Mouse (Mus musculus) MEL (cell line): ENCODE data around the gene Abhd15. TPM values are rescaled to one million over a fixed set of nuclear protein-coding genes. Genes with fewer than 3 reads are reported as not detected.
"Not testable (repeated sequence)": the region's sequence is repeated elsewhere in the genome, so short reads cannot be mapped to it uniquely, and the experiment has no call there.

Source experiments
- DNase-seq: peaks from one replicate; pipeline ENCODE4 v3.0.0; 2011; ENCODE audit warnings: low read depth, low spot score
- H3K27ac ChIP-seq: 2 replicates; pipeline ENCODE4 v1.5.1; 2012; ENCODE audit warnings: low read depth, mild to moderate bottlenecking, control low read depth, low read length, moderate library complexity; ENCODE audit not compliant: control insufficient read depth
- H3K27me3 ChIP-seq, 2 experiments: fragments of 150-350 bp in 1 of 2; sonication (generic) in 1 of 2; 2 replicates each; pipeline ENCODE4 v1.6.1; 2012; ENCODE audit warnings: low read length in 2 of 2, mild to moderate bottlenecking in 2 of 2, improper control_type of control experiment in 1 of 2, moderate library complexity in 1 of 2; ENCODE audit not compliant: insufficient read depth in 2 of 2, control insufficient read depth in 1 of 2
- H3K36me3 ChIP-seq, 2 experiments: 2 replicates each; pipeline ENCODE4 v1.6.1; 2012 to 2014; ENCODE audit warnings: low read length in 2 of 2, improper control_type of control experiment in 1 of 2, inconsistent platforms in 1 of 2, mild to moderate bottlenecking in 1 of 2; ENCODE audit not compliant: insufficient read depth in 2 of 2, control insufficient read depth in 1 of 2
- H3K4me1 ChIP-seq, 2 experiments: fragments of 150-350 bp in 1 of 2; sonication (generic) in 1 of 2; 2 replicates each; pipeline ENCODE4 v1.6.1; 2012; ENCODE audit warnings: low read length in 2 of 2, improper control_type of control experiment in 1 of 2, mild to moderate bottlenecking in 1 of 2; ENCODE audit not compliant: insufficient read depth in 2 of 2, control insufficient read depth in 1 of 2
- H3K4me3 ChIP-seq, 2 experiments: fragments of 150-350 bp in 1 of 2; sonication (generic) in 1 of 2; 2 replicates each; pipeline ENCODE4 v1.5.1; 2012; ENCODE audit warnings: low read depth in 2 of 2, low read length in 2 of 2, mild to moderate bottlenecking in 2 of 2, moderate library complexity in 2 of 2, control low read depth in 1 of 2, improper control_type of control experiment in 1 of 2; ENCODE audit not compliant: control insufficient read depth in 1 of 2, insufficient read depth in 1 of 2
- H3K79me2 ChIP-seq: 2 replicates; pipeline ENCODE4 v1.6.1; 2012; ENCODE audit warnings: mild to moderate bottlenecking, low read length, moderate library complexity; ENCODE audit not compliant: control insufficient read depth, poor library complexity, insufficient read depth
- H3K9ac ChIP-seq: 2 replicates; pipeline ENCODE4 v1.6.1; 2012; ENCODE audit warnings: low read depth, mild to moderate bottlenecking, control low read depth, low read length, moderate library complexity; ENCODE audit not compliant: control insufficient read depth, poor library complexity, severe bottlenecking
- H3K9me3 ChIP-seq: fragments of 150-350 bp; sonication (generic); replicated peaks from 2 replicates; pipeline ENCODE4 v1.6.1; 2012; ENCODE audit warnings: mild to moderate bottlenecking, low read length, improper control_type of control experiment, moderate library complexity; ENCODE audit not compliant: insufficient read depth
- CTCF ChIP-seq, 3 experiments: IDR thresholded peaks in 2 of 3; conservative IDR thresholded peaks in 1 of 3; 2 replicates each; pipeline ENCODE4 v1.5.1; 2011 to 2012; ENCODE audit warnings: low read length in 3 of 3, low read depth in 2 of 3, mild to moderate bottlenecking in 2 of 3, improper control_type of control experiment in 1 of 3, inconsistent platforms in 1 of 3, mixed read lengths in 1 of 3, moderate library complexity in 1 of 3; ENCODE audit not compliant: control insufficient read depth in 1 of 3, insufficient read depth in 1 of 3, poor library complexity in 1 of 3, severe bottlenecking in 1 of 3
- E2F4 ChIP-seq: IDR thresholded peaks from 2 replicates; pipeline ENCODE4 v1.6.1; 2011; ENCODE audit warnings: low read depth, low read length, improper control_type of control experiment, borderline replicate concordance
- EP300 ChIP-seq, 2 experiments: IDR thresholded peaks; 2 replicates each; pipeline ENCODE4 v1.6.1; 2011; ENCODE audit warnings: improper control_type of control experiment in 2 of 2, low read length in 2 of 2, low read depth in 1 of 2, mild to moderate bottlenecking in 1 of 2
- ETS1 ChIP-seq: IDR thresholded peaks from 2 replicates; pipeline ENCODE4 v1.6.1; 2012; ENCODE audit warnings: low read depth, mild to moderate bottlenecking, inconsistent platforms, low read length, improper control_type of control experiment, moderate library complexity
- GABPA ChIP-seq: IDR thresholded peaks from 2 replicates; pipeline ENCODE4 v1.6.1; 2012; ENCODE audit warnings: low read depth, mild to moderate bottlenecking, inconsistent platforms, low read length, improper control_type of control experiment, moderate library complexity
- GATA1 ChIP-seq: IDR thresholded peaks from 2 replicates; pipeline ENCODE4 v1.6.1; 2011; ENCODE audit warnings: low read depth, low read length, improper control_type of control experiment
- HCFC1 ChIP-seq: IDR thresholded peaks from 2 replicates; pipeline ENCODE4 v1.6.1; 2012; ENCODE audit warnings: low read depth, mild to moderate bottlenecking, inconsistent platforms, low read length, improper control_type of control experiment, moderate library complexity
- JUND ChIP-seq: IDR thresholded peaks from 2 replicates; pipeline ENCODE4 v1.6.1; 2011; ENCODE audit warnings: low read depth, mild to moderate bottlenecking, improper control_type of control experiment, low read length
- MAFK ChIP-seq: IDR thresholded peaks from 2 replicates; pipeline ENCODE4 v1.6.1; 2011; ENCODE audit warnings: low read depth, mild to moderate bottlenecking, low read length, improper control_type of control experiment, borderline replicate concordance
- MAX ChIP-seq: IDR thresholded peaks from 2 replicates; pipeline ENCODE4 v1.6.1; 2011; ENCODE audit warnings: low read length, improper control_type of control experiment
- MEF2A ChIP-seq: IDR thresholded peaks from 2 replicates; pipeline ENCODE4 v1.6.1; 2014; ENCODE audit warnings: low read depth, mild to moderate bottlenecking, inconsistent platforms, low read length, improper control_type of control experiment; ENCODE audit not compliant: poor library complexity, insufficient replicate concordance, severe bottlenecking; ENCODE audit errors: extremely low read depth
- MYC ChIP-seq: IDR thresholded peaks from 2 replicates; pipeline ENCODE4 v1.6.1; 2011; ENCODE audit warnings: low read depth, mild to moderate bottlenecking, low read length, improper control_type of control experiment, moderate library complexity
- RCOR1 ChIP-seq: IDR thresholded peaks from 2 replicates; pipeline ENCODE4 v1.6.1; 2012; ENCODE audit warnings: low read depth, mild to moderate bottlenecking, inconsistent platforms, low read length, improper control_type of control experiment
- SIN3A ChIP-seq: IDR thresholded peaks from 2 replicates; pipeline ENCODE4 v1.6.1; 2012; ENCODE audit warnings: low read length, improper control_type of control experiment, inconsistent platforms
- SMC3 ChIP-seq: IDR thresholded peaks from 2 replicates; pipeline ENCODE4 v1.6.1; 2011; ENCODE audit warnings: low read depth, low read length, improper control_type of control experiment
- USF2 ChIP-seq, 2 experiments: IDR thresholded peaks; 2 replicates each; pipeline ENCODE4 v1.6.1; 2011 to 2012; ENCODE audit warnings: improper control_type of control experiment in 2 of 2, low read length in 2 of 2, borderline replicate concordance in 1 of 2, inconsistent platforms in 1 of 2, low read depth in 1 of 2, mild to moderate bottlenecking in 1 of 2; ENCODE audit not compliant: insufficient read depth in 1 of 2
- polyA plus RNA-seq, 2 experiments: library from polyadenylated mRNA; stranded (reverse) in 1 of 2; unstranded in 1 of 2; fragments of >175 nt in 1 of 2; fragments of >200 nt in 1 of 2; gene quantifications; 2 replicates each; pipeline versions ENCODE4 v1.2.1 to v1.2.4; 2012; ENCODE audit warnings: low replicate concordance in 2 of 2, low read depth in 1 of 2; ENCODE audit not compliant: insufficient read length in 2 of 2, insufficient read depth in 1 of 2, missing spikeins in 1 of 2
- total RNA-seq: library from RNA; depleted of rRNA; stranded (reverse); fragments of 300-350 nt; gene quantifications from 2 replicates; pipeline ENCODE4 v1.2.3, GENCODE M21; 2012

The Abhd15 gene
- total and polyA plus RNA-seq, 3 experiments, result 1.7 to 1.9 TPM; not detected in 1

DNA sequence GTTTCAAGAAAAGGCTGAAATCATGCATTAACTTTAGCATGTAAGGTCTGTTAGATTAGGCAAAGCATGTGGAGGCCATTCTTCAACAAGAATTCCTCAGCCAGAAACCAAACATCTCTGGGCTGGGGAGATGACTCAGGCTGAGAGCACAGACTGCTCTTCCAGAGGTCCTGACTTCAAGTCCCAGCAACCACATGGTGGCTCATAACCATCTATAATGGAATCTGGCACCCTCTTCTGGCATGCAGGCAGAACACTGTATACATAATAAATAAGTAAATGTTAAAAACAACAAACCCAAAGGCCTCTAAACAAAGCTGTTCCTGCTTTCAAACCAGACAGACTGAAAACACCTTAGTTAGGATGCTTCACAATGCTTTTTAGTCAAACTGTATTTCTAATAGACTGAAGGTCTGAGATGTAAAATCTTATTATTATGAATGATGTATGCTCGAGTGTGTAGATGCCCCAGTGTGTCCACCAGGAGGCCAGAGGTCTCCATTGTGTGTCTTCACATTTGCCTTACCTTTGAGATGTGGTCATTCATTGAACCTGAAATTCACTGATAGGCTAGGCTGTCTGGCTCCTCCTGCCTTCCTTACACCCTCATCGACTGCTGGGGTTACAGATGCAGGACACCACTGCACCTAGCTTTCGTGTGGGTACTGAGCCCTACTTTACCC is 11.0 kb downstream of the Abhd15 start (continued):
- TF ChIP-seq USF2 (IDR thresholded peaks at IDR 0.05; ENCODE audit: borderline replicate concordance in 1 of 2, insufficient read depth in 1 of 2, low read depth in 1 of 2, low read length in 2 of 2) (no peak), MYC (peak; percentile 87), MAFK (no peak), RCOR1 (no peak), MAX (peak; percentile 82), HCFC1 (peak; percentile 36; the same call in 1 of the 2 replicates), SIN3A (0 out of 2 replicates have a peak, but pooled peaks have one; percentile 23), GABPA (no peak)
- TF ChIP-seq, all 39 proteins: peak for 9

DNA sequence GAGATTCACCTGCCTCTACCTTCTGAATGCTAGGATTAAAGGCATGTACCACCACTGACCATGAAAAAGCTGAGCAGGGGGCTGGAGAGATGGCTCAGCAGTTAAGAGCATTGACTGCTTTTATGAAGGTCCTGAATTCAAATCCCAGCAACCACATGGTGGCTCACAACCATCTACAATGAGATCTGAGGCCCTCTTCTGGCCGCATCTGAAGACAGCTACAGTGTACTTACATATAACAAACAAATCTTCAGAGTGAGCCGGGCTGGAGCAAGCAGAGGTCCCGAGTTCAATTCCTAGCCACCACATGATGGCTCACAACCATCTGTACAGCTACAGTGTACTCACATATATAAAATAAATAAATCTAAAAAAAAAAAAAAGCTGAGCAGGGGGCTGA is 13.5 kb downstream of the Abhd15 start:
- peak in 1 of 3 experiments; percentile 27; a peak in 1 of 6 replicates for TF ChIP-seq CTCF (IDR thresholded peaks at IDR 0.05 in 2 of 3, conservative IDR thresholded peaks at IDR 0.05 in 1 of 3; ENCODE audit: control insufficient read depth in 1 of 3, insufficient read depth in 1 of 3, low read depth in 2 of 3, low read length in 3 of 3, poor library complexity in 1 of 3, severe bottlenecking in 1 of 3)
- peak; percentile 3; the same call in 1 of the 2 replicates for TF ChIP-seq SMC3
- H3K27ac ChIP-seq, H3K4me3 ChIP-seq, DNase-seq, H3K79me2 ChIP-seq, H3K9me3 ChIP-seq, H3K9ac ChIP-seq, H3K27me3 ChIP-seq: not testable (repeated sequence)
- Histone ChIP-seq H3K4me1 (peaks cover 9 to 20% of the 10 kb centered on the region in 2 experiments), H3K36me3 (peaks cover 0 to 25% of the 10 kb centered on the region in 2 experiments; a peak in 2 of 4 replicates)

DNA sequence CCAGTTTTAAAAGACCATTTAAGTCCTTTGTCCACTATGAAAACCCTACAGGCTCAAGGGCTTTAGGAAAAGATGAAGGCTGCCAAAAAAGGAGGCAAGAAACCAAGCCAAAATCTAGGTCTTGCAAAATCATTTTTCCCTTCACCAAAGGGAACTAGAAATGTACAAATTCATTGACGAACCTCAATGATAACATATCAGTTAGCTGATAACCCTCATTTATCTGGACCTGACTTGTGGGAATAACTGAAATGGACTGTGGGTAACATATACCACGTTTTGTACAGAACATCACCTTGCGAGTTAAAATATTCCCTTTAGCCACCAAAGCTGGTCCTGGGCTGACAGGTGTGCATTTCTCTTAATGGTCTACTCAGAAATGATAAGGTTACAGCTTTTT is 14.7 kb downstream of the Abhd15 start:
- H3K27me3 ChIP-seq, result no peaks in the 10 kb centered on the region
- H3K4me3 ChIP-seq, result no peak overlapping the region
- peaks cover 9 to 20% of the 10 kb centered on the region in 2 experiments for H3K4me1 ChIP-seq
- H3K79me2 ChIP-seq, result no peaks in the 10 kb centered on the region
- H3K9me3 ChIP-seq, result no peaks in the 10 kb centered on the region
- DNase-seq, result no peak
- peaks cover 0 to 25% of the 10 kb centered on the region in 2 experiments; a peak in 2 of 4 replicates for H3K36me3 ChIP-seq
- H3K9ac ChIP-seq, result no peak overlapping the region
- H3K27ac ChIP-seq, result no peak overlapping the region
- TF ChIP-seq RCOR1 (peak; percentile 70), GATA1 (peak; percentile 81), E2F4 (no peak), JUND (no peak), SIN3A (peak; percentile 20; the same call in 1 of the 2 replicates), EP300 (IDR thresholded peaks at IDR 0.05; ENCODE audit: low read depth in 1 of 2, low read length in 2 of 2) (peak; percentile 52 to 62; a peak in 2 of 4 replicates), MEF2A (no peak), ETS1 (0 out of 2 replicates have a peak, but pooled peaks have one; percentile 6)
